Mouse (Mus musculus): ENCODE results near the gene Ubox5. TPM values are rescaled to one million over a fixed set of nuclear protein-coding genes. Genes with fewer than 3 reads are reported as not detected.

Ubox5 gene
- 12.6 and 13.6 TPM in 2 replicates for polyA plus RNA-seq (2015; fragmentation: Nextera tagmentation; extraction: Ambion mirVana)

- peaks cover 28% of the 10 kb centered on the region for H3K4me1 ChIP-seq
- H3K9ac ChIP-seq = peak within 1 kb of the TSS; percentile 83
- peaks cover 14% of the 10 kb centered on the region for H3K27me3 ChIP-seq
- peak within 1 kb of the TSS; percentile 90 for H3K4me2 ChIP-seq
- WGBS = under 1% methylated on average over 25 of the region's 25 CpGs
- no peaks in the 10 kb centered on the region for H3K9me3 ChIP-seq (replicated peaks)
- peaks cover 29% of the 10 kb centered on the region for H3K36me3 ChIP-seq
- ATAC-seq (replicated peaks; ENCODE audit: low FRiP score) = peak; percentile 83
- H3K4me3 ChIP-seq (replicated peaks) = peak within 1 kb of the TSS; percentile 73
- peak within 1 kb of the TSS; percentile 81 for H3K27ac ChIP-seq
Observed at GRCm38 (mm10) chr2:130629839-130630203, at the start of gene Ubox5, which contains the start of gene Fastkd5. TSS of gene Ubox5 (minus strand) at chr2:130630038. TSS of gene Fastkd5 (minus strand) at chr2:130630027.

- H3K27ac ChIP-seq = no peak overlapping the region
- H3K4me2 ChIP-seq = no peak overlapping the region
- H3K9ac ChIP-seq = no peak overlapping the region
- no peaks in the 10 kb centered on the region for H3K27me3 ChIP-seq
- ATAC-seq (replicated peaks; ENCODE audit: low FRiP score) = no peak
- H3K4me1 ChIP-seq = no peaks in the 10 kb centered on the region
- H3K4me3 ChIP-seq (replicated peaks) = no peak overlapping the region
- WGBS = 75% methylated on average over 12 of the region's 12 CpGs
- H3K9me3 ChIP-seq (replicated peaks) = no peaks in the 10 kb centered on the region
- peaks cover 96% of the 10 kb centered on the region for H3K36me3 ChIP-seq
Observed at GRCm38 (mm10) chr2:130679154-130679553, 49.3 kb upstream of the Ubox5 start.

- H3K36me3 ChIP-seq = peaks cover 98% of the 10 kb centered on the region
- H3K27me3 ChIP-seq = no peaks in the 10 kb centered on the region
- no peak overlapping the region for H3K27ac ChIP-seq
- H3K9ac ChIP-seq = no peak overlapping the region
- no peak overlapping the region for H3K4me2 ChIP-seq
- H3K4me1 ChIP-seq = no peaks in the 10 kb centered on the region
- no peak for ATAC-seq (replicated peaks; ENCODE audit: low FRiP score)
- H3K9me3 ChIP-seq (replicated peaks) = no peaks in the 10 kb centered on the region
- WGBS = 42% methylated on average over 10 of the region's 10 CpGs
- no peak overlapping the region for H3K4me3 ChIP-seq (replicated peaks)
Observed at GRCm38 (mm10) chr2:130677211-130677610, 47.4 kb upstream of the Ubox5 start.

- under 1% methylated on average over 31 of the region's 31 CpGs for WGBS
- Histone ChIP-seq H3K9ac (peak within 1 kb of the TSS; percentile 65), H3K9me3 (replicated peaks) (no peaks in the 10 kb centered on the region), H3K27me3 (no peaks in the 10 kb centered on the region), H3K27ac (peak within 1 kb of the TSS; percentile 89), H3K36me3 (peaks cover 18% of the 10 kb centered on the region), H3K4me2 (peak within 1 kb of the TSS; percentile 83), H3K4me3 (replicated peaks) (peak within 1 kb of the TSS; percentile 74), H3K4me1 (peaks cover 42% of the 10 kb centered on the region)
- ATAC-seq (replicated peaks; ENCODE audit: low FRiP score) = peak; percentile 65
Observed at GRCm38 (mm10) chr2:130667559-130667958, 37.7 kb upstream of the Ubox5 start, which contains the start of gene Itpa. TSS of gene Itpa (plus strand) at chr2:130667610.

GRCm38 (mm10) chr2:130664102-130664701 lies 34.4 kb upstream of the Ubox5 start, which contains the start of gene Ddrgk1:
TSS of gene Ddrgk1 (minus strand) at chr2:130664659.
- H3K4me2 ChIP-seq = peak within 1 kb of the TSS; percentile 70
- H3K27me3 ChIP-seq = no peaks in the 10 kb centered on the region
- peak within 1 kb of the TSS; percentile 81 for H3K9ac ChIP-seq
- ATAC-seq (replicated peaks; ENCODE audit: low FRiP score) = peak; percentile 96
- H3K36me3 ChIP-seq = peaks cover 34% of the 10 kb centered on the region
- no peaks in the 10 kb centered on the region for H3K9me3 ChIP-seq (replicated peaks)
- peaks cover 38% of the 10 kb centered on the region for H3K4me1 ChIP-seq
- peak within 1 kb of the TSS; percentile 99 for H3K27ac ChIP-seq
- H3K4me3 ChIP-seq (replicated peaks) = peak within 1 kb of the TSS; percentile 67
- under 1% methylated on average over 40 of the region's 40 CpGs for WGBS

- Histone ChIP-seq H3K9ac (peak overlapping the region; percentile 81), H3K4me2 (peak overlapping the region; percentile 70), H3K4me3 (replicated peaks) (peak overlapping the region; percentile 67; the same call in 1 of the 2 replicates), H3K36me3 (peaks cover 42% of the 10 kb centered on the region), H3K4me1 (peaks cover 31% of the 10 kb centered on the region), H3K27ac (peak overlapping the region; percentile 99; the same call in 1 of the 2 replicates), H3K9me3 (replicated peaks) (no peaks in the 10 kb centered on the region), H3K27me3 (no peaks in the 10 kb centered on the region)
- WGBS = 86% methylated on average over 11 of the region's 11 CpGs
- ATAC-seq (replicated peaks; ENCODE audit: low FRiP score) = no peak
Observed at GRCm38 (mm10) chr2:130663342-130663741, 33.5 kb upstream of the Ubox5 start.

- Histone ChIP-seq H3K4me1 (peaks cover 12% of the 10 kb centered on the region), H3K4me3 (replicated peaks) (no peak overlapping the region), H3K36me3 (peaks cover 91% of the 10 kb centered on the region), H3K27me3 (no peaks in the 10 kb centered on the region), H3K27ac (no peak overlapping the region), H3K4me2 (no peak overlapping the region), H3K9ac (no peak overlapping the region), H3K9me3 (replicated peaks) (no peaks in the 10 kb centered on the region)
- 96% methylated on average over 10 of the region's 10 CpGs for WGBS
- ATAC-seq (replicated peaks; ENCODE audit: low FRiP score) = no peak
Observed at GRCm38 (mm10) chr2:130658530-130658929, 28.7 kb upstream of the Ubox5 start.

- 84% methylated on average over 6 of the region's 6 CpGs for WGBS
- Histone ChIP-seq H3K36me3 (peaks cover 99% of the 10 kb centered on the region), H3K4me2 (no peak overlapping the region), H3K4me1 (peaks cover 2% of the 10 kb centered on the region), H3K27ac (no peak overlapping the region), H3K9me3 (replicated peaks) (no peaks in the 10 kb centered on the region), H3K27me3 (no peaks in the 10 kb centered on the region), H3K9ac (no peak overlapping the region), H3K4me3 (replicated peaks) (no peak overlapping the region)
- no peak for ATAC-seq (replicated peaks; ENCODE audit: low FRiP score)
Observed at GRCm38 (mm10) chr2:130657541-130657940, 27.7 kb upstream of the Ubox5 start.

GRCm38 (mm10) chr2:130656536-130656935 lies 26.7 kb upstream of the Ubox5 start:
- no peak overlapping the region for H3K4me2 ChIP-seq
- 92% methylated on average over 9 of the region's 9 CpGs for WGBS
- ATAC-seq (replicated peaks; ENCODE audit: low FRiP score) = no peak

GRCm38 (mm10) chr2:130655660-130656339 lies 26.0 kb upstream of the Ubox5 start:
- H3K9me3 ChIP-seq (replicated peaks) = no peaks in the 10 kb centered on the region
- H3K27me3 ChIP-seq = no peaks in the 10 kb centered on the region
- H3K4me3 ChIP-seq (replicated peaks) = no peak overlapping the region
- peaks cover 96% of the 10 kb centered on the region for H3K36me3 ChIP-seq
- no peaks in the 10 kb centered on the region for H3K4me1 ChIP-seq
- H3K27ac ChIP-seq = no peak overlapping the region
- ATAC-seq (replicated peaks; ENCODE audit: low FRiP score) = no peak
- 89% methylated on average over 6 of the region's 6 CpGs for WGBS
- H3K9ac ChIP-seq = no peak overlapping the region
- no peak overlapping the region for H3K4me2 ChIP-seq

More at GRCm38 (mm10) chr2:130656536-130656935, 26.7 kb upstream of the Ubox5 start:
- H3K9ac ChIP-seq = no peak overlapping the region
- peaks cover 96% of the 10 kb centered on the region for H3K36me3 ChIP-seq
- no peaks in the 10 kb centered on the region for H3K27me3 ChIP-seq
- H3K4me1 ChIP-seq = no peaks in the 10 kb centered on the region
- H3K4me3 ChIP-seq (replicated peaks) = no peak overlapping the region
- no peak overlapping the region for H3K27ac ChIP-seq
- no peaks in the 10 kb centered on the region for H3K9me3 ChIP-seq (replicated peaks)

GRCm38 (mm10) chr2:130653760-130654159 lies 23.9 kb upstream of the Ubox5 start:
- Histone ChIP-seq H3K9me3 (replicated peaks) (no peaks in the 10 kb centered on the region), H3K27ac (no peak overlapping the region), H3K4me3 (replicated peaks) (no peak overlapping the region), H3K9ac (no peak overlapping the region), H3K27me3 (no peaks in the 10 kb centered on the region), H3K36me3 (peaks cover 87% of the 10 kb centered on the region), H3K4me1 (no peaks in the 10 kb centered on the region), H3K4me2 (no peak overlapping the region)
- ATAC-seq (replicated peaks; ENCODE audit: low FRiP score) = no peak
- 90% methylated on average over 1 of the region's 1 CpGs for WGBS

GRCm38 (mm10) chr2:130653303-130653702 lies 23.5 kb upstream of the Ubox5 start:
- Histone ChIP-seq H3K9me3 (replicated peaks) (no peaks in the 10 kb centered on the region), H3K4me2 (no peak overlapping the region), H3K4me1 (no peaks in the 10 kb centered on the region), H3K27me3 (no peaks in the 10 kb centered on the region), H3K36me3 (peaks cover 82% of the 10 kb centered on the region), H3K4me3 (replicated peaks) (no peak overlapping the region), H3K9ac (no peak overlapping the region), H3K27ac (no peak overlapping the region)
- ATAC-seq (replicated peaks; ENCODE audit: low FRiP score) = no peak
- 88% methylated on average over 2 of the region's 2 CpGs for WGBS

Data from kidney, embryonic 15.5 days (tissue).